Mouse (Mus musculus): ENCODE data around the gene D8Ertd738e.

Gene D8Ertd738e

DNA sequence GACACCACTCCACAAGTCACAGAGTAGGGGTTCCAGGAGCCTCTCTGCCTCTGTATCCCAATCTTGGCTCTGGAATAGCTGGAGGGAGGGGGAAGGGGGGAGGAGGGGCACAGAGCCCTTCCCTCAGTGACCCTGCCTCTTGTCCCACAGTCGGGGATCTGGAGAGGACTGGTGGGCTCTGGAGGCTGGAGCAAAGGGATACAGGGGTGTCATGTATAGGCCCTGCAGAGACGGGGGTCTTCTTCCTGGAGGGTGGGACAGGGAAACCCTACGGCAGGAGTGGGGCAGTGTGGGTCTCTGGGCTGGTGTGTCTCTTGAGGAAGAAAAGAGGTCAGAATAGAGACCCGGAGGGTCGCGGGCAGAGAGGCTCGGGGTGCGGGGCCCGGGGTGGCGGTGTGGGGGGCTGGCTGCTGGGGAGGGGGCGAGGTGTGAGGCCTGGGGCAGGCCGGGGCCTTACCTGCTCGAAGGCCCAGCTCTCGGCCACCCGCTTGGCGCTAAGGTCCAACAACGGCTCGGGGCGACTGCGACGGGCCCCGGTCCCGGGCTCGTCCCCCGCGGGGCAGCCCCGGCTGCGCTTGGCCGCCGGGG is 13.0 kb downstream of the D8Ertd738e start:
- peak; percentile 36 for DNase-seq (ENCODE audit: extremely low spot score, low spot score)

GRCm38 (mm10) chr8:84235746-84236409 is 13.6 kb downstream of the D8Ertd738e start:
- DNase-seq (ENCODE audit: extremely low spot score, low spot score): no peak

- no peak for DNase-seq (ENCODE audit: extremely low spot score, low spot score)
Observed at GRCm38 (mm10) chr8:84233055-84233454, 16.5 kb downstream of the D8Ertd738e start.

DNA sequence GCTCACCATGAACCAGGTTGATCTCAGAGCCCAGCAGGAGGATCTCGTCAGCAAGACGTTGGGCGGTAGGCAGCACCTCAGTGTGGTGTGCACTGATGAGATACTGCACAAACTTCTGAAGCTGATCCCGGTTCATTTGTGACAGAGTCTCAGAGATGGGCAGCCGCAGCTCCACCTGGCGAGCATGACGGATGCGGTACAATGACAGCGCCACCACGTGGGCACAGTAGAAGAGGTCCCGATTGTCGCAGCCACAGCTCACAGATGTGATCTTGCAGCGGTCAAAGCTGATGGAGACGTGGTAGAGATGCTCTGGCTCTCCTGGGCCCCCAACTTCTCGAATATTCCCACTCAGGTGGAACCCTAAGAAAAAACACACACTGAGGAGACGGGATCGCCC is 18.8 kb downstream of the D8Ertd738e start:
- DNase-seq (ENCODE audit: extremely low spot score, low spot score): no peak

GRCm38 (mm10) chr8:84223322-84224029 is 26.0 kb downstream of the D8Ertd738e start:
- no peak for DNase-seq (ENCODE audit: extremely low spot score, low spot score)

DNA sequence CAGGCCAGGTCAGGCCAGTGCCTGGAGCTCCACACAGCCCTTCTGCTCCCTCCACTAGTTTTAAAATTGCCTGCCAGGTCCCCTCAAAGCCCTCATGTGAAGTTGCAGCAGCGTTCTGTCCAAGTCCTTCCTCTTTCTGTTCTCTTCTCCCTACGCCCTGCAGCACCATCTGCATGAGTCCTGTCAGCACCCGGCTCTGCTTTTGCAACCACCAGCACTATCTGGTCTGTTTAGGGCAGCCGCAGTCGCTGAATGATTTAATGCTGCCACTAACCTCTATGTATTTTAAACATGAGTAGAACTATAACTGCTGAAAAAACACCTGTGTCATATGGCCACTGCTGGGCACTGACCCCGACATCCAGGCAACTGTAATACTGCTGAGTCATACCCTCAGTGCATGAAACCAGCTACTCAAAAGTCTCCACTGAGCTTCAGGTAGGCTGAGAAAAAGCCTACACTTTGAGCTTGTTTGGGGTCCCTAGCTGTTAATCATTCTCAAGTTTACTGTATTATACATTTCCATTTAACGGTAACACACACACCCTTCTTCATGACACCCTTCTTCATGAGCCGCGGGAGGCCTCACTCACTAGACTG is 26.9 kb downstream of the D8Ertd738e start:
- no peak for DNase-seq (ENCODE audit: extremely low spot score, low spot score)

DNA sequence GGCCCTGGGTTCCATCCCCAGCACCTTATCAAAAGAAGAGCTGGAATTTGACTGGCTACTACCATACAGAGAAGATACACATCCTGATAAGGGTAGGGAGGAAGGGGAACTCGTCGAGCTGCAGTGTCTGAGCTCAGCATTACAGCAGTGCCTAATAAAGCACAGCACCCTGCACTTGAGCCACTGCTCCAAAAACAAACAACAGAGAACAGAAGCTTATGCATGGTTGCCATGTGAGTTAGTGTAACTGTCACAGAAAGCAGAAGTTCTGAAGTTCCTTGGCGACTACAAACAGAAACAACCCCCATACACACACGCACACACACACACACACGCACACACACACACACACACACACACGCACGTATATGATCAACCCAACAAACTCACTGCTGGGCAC is 29.4 kb downstream of the D8Ertd738e start:
- DNase-seq (ENCODE audit: extremely low spot score, low spot score): no peak

- no peak for DNase-seq (ENCODE audit: extremely low spot score, low spot score)
Observed at GRCm38 (mm10) chr8:84218143-84218542, 31.4 kb downstream of the D8Ertd738e start.

DNA sequence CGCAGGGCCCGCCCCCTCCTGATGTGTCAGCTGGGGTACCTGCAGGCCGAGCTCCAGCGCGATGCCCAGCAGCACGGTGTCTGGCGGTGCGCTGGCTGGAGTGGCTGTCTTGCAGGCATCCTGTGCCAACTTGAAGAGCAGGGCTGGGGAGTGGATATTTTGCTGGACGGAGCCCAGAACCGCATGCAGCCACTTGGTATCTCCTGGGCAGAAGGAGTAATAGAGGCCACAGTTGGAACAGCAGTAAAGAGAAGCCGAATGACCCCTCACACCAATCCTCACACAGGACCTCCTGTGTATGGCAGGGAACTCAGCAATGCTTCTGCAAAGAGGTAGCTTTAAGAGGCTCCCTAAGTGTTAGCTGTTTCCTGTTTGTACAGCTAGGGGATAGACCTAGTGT is 32.3 kb downstream of the D8Ertd738e start:
- DNase-seq (ENCODE audit: extremely low spot score, low spot score): no peak

GRCm38 (mm10) chr8:84213277-84213676 is 36.2 kb downstream of the D8Ertd738e start:
- DNase-seq (ENCODE audit: extremely low spot score, low spot score): no peak

- no peak for DNase-seq (ENCODE audit: extremely low spot score, low spot score)
Observed at GRCm38 (mm10) chr8:84211881-84212563, 37.5 kb downstream of the D8Ertd738e start.

GRCm38 (mm10) chr8:84211202-84211601 is 38.3 kb downstream of the D8Ertd738e start:
- no peak for DNase-seq (ENCODE audit: extremely low spot score, low spot score)

DNA sequence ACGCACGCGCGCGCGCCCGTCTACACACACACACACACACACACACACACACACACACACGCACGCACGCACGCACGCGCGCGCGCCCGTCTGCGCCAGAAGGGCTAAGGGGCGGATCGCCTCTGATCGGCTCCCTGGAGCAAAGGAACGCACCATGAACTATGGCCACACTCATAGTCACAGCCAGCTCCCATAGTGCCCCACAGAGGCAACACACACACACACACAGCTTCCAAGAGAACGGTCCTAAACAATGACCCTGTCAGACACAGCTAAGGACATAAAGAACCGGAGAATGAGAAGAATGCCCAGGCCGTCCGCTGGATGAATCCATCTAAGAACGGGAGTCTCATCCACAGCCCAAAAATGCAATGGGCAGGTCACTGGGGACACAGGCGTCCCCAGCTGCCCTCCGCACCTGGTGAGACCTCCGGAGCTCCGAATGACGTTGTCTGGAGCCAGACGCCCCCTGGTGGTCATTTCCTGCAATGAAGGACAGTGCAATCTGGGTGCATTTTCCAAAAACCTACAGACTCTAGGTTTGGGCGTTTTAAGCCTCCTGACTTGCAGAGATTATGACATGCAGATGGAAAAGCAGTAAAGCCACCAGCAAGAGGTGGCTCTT is 39.2 kb downstream of the D8Ertd738e start:
- DNase-seq (ENCODE audit: extremely low spot score, low spot score): peak; percentile 84

DNA sequence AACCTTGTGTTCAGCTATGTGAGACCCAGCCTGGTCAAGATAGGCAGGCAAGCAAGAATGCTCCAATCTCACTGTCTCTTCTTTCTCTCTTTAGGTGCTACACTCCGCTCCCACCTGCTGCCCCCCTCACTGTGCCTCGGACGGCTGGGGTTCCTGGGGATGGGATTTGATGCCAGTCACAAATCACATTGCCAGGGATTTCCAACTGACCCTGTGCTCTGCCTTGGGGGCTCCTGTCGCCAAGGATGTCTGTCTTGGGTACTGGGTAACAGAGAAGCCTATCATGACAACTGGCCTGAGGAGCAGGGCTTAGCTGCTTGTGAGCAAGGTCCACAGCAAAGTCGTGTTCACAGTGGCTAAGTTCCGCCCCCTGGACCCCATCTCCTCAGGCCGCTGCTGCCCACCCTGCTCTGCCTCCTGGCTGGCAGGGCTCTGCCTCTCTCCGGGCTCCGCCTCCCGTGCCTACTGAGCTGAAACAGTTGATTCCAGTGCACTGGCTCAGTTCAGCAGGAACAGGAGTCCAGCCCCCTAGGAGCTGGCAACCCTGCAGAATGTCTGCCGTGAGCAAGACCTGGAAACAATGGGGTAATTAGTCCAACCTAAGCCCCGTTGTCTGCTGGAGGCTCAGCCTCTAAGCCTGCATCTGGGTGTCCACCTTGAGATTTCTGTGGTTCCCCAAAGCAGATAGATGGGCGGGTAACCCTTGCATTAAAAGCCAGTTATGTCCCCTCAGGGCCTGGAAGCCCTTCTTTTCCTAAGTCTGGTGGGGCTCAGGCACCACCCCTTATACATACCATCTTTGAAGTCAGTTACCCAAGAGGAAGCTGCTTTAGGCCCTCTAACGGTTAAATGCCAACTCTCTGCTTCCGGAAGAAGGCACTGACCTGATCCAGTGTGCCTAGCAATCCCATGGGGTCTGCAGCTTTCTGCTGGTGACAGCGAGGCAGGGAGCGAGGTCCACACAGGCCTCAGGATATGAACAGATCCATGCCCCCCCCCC is 40.8 kb downstream of the D8Ertd738e start:
- no peak for DNase-seq (ENCODE audit: extremely low spot score, low spot score)

- DNase-seq (ENCODE audit: extremely low spot score, low spot score): no peak
Observed at GRCm38 (mm10) chr8:84207811-84208210, 41.7 kb downstream of the D8Ertd738e start.

DNA sequence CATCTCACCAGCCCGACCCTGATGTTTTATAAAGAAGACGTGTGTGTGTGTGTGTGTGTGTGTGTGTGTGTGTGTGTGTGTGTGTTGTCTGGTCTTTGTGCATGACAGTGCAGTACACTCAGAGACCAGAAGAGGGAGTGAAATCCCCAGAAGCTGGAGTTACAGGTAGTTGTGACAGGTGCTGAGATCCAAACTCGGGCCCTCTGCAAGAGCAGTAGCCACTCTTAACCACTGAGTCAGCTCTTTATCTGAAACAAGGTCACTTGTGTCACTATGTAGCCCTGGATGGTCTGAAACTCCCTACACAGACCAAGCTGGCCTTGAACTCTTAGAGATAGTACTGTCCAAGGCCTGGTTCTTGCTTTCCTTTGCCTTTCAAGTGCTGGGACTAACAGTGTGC is 42.9 kb downstream of the D8Ertd738e start:
- DNase-seq (ENCODE audit: extremely low spot score, low spot score): no peak

- DNase-seq (ENCODE audit: extremely low spot score, low spot score): no peak
Observed at GRCm38 (mm10) chr8:84205073-84205472, 44.4 kb downstream of the D8Ertd738e start.

- DNase-seq (ENCODE audit: extremely low spot score, low spot score): peak; percentile 38
Observed at GRCm38 (mm10) chr8:84203975-84204772, 45.3 kb downstream of the D8Ertd738e start.

Data from neural tube, embryonic 10.5 days (tissue).